Mouse (Mus musculus) heart, embryonic 11.5 days (tissue): ENCODE results near the gene Olfr251. TPM values are rescaled to one million over a fixed set of nuclear protein-coding genes. Genes with fewer than 3 reads are reported as not detected.
"Not testable (repeated sequence)": the region's sequence is repeated elsewhere in the genome, so short reads cannot be mapped to it uniquely, and the experiment has no call there.

Experiments used
- ATAC-seq: fragments of 200-750 bp; cut with Nextera tagmentation; replicated peaks from 2 replicates; pipeline ENCODE4 v1.8.0; 2017; ENCODE audit warnings: moderate library complexity; ENCODE audit not compliant: insufficient number of reproducible peaks, low FRiP score, low TSS enrichment
- H3K27ac ChIP-seq: fragments of 300-500 bp; sonication (generic); 2 replicates; pipeline ENCODE4 v1.5.1; 2014; ENCODE audit warnings: mild to moderate bottlenecking, low read depth, low read length
- H3K27me3 ChIP-seq: fragments of 300-500 bp; sonication (generic); 2 replicates; pipeline ENCODE4 v1.6.1; 2014; ENCODE audit warnings: mild to moderate bottlenecking, low read length, mixed read lengths; ENCODE audit not compliant: control insufficient read depth, insufficient read depth
- H3K36me3 ChIP-seq: fragments of 300-500 bp; sonication (generic); 2 replicates; pipeline ENCODE4 v1.6.1; 2014; ENCODE audit warnings: mild to moderate bottlenecking, low read length, moderate library complexity, mixed read lengths; ENCODE audit not compliant: control insufficient read depth, insufficient read depth
- H3K4me1 ChIP-seq: fragments of 300-500 bp; sonication (generic); 2 replicates; pipeline ENCODE4 v1.6.1; 2014; ENCODE audit warnings: low read length; ENCODE audit not compliant: control insufficient read depth, insufficient read depth
- H3K4me2 ChIP-seq: fragments of 300-500 bp; sonication (generic); 2 replicates; pipeline ENCODE4 v1.6.1; 2014; ENCODE audit warnings: mild to moderate bottlenecking, moderate library complexity
- H3K4me3 ChIP-seq: fragments of 300-500 bp; sonication (generic); 2 replicates; pipeline ENCODE4 v1.5.1; 2014; ENCODE audit warnings: low read depth, low read length
- H3K9ac ChIP-seq: fragments of 300-500 bp; sonication (generic); 2 replicates; pipeline ENCODE4 v1.6.1; 2014; ENCODE audit warnings: mild to moderate bottlenecking, low read depth, low read length, moderate library complexity
- H3K9me3 ChIP-seq: fragments of 300-500 bp; sonication (generic); replicated peaks from 2 replicates; pipeline ENCODE4 v1.6.1; 2016; ENCODE audit warnings: low read length; ENCODE audit not compliant: control insufficient read depth
- WGBS: fragments of 180-500 bp; shearing (Covaris S2); extraction: QIAGEN DNeasy Blood & Tissue Kit; methylation state at CpG from one replicate; pipeline ENCODE4 v1.1.7; 2014; ENCODE audit not compliant: insufficient replicate concordance; 5-methylcytosine and 5-hydroxymethylcytosine counted together
- polyA plus RNA-seq: library from polyadenylated mRNA; unstranded; fragments of >200 nt; fragmentation: Nextera tagmentation; extraction: Ambion mirVana; gene quantifications from 2 replicates; pipeline ENCODE4 v1.2.1, GENCODE M21; 2014

Olfr251 gene
- not detected in 2 replicates for polyA plus RNA-seq

- no peak for ATAC-seq
- H3K36me3 ChIP-seq = no peaks in the 10 kb centered on the region
- H3K4me1 ChIP-seq = no peaks in the 10 kb centered on the region
- no peak within 1 kb of the TSS for H3K4me3 ChIP-seq
- no peak within 1 kb of the TSS for H3K9ac ChIP-seq
- H3K27ac ChIP-seq = no peak within 1 kb of the TSS
- H3K4me2 ChIP-seq = no peak within 1 kb of the TSS
- H3K27me3 ChIP-seq = no peaks in the 10 kb centered on the region
- H3K9me3 ChIP-seq = no peaks in the 10 kb centered on the region
- WGBS = 66% methylated on average over 2 of the region's 2 CpGs
Measured at GRCm38 (mm10) chr9:38376786-38377185, at the start of gene Olfr251. TSS of gene Olfr251 (plus strand) at chr9:38377086.

GRCm38 (mm10) chr9:38328760-38329159, 48.1 kb upstream of the Olfr251 start, which contains the start of gene Olfr25:
TSS of gene Olfr25 (plus strand) at chr9:38329060.
- no peak within 1 kb of the TSS for H3K9ac ChIP-seq
- H3K4me2 ChIP-seq = no peak within 1 kb of the TSS
- H3K4me3 ChIP-seq = no peak within 1 kb of the TSS
- no peak within 1 kb of the TSS for H3K27ac ChIP-seq
- no peak for ATAC-seq
- H3K9me3 ChIP-seq = no peaks in the 10 kb centered on the region
- H3K27me3 ChIP-seq = no peaks in the 10 kb centered on the region
- H3K4me1 ChIP-seq = no peaks in the 10 kb centered on the region
- no peaks in the 10 kb centered on the region for H3K36me3 ChIP-seq
- 71% methylated on average over 3 of the region's 3 CpGs for WGBS

DNA sequence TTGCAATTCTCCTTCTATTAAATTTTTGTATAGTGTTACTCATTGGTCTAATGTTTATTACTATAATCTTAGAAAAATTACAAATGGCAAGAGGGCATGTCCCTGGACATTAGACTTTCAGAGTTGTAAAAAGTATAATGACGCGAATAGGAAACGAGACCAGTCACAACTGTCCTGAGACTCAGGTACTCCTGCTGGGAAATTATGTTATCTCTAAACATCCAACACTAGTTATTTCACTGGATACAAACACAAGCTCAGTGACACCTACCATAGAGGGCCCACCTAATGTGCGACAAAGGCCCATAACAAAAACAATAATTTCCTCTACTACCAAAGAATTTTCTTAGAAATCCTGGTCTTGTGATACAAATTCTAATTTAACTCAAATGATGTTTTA, 28.8 kb upstream of the Olfr251 start, which contains the start of gene Olfr898:
Gene Olfr898 (plus strand): TSS at position 301 of the 400 bp plus-strand sequence.
- Histone ChIP-seq H3K27me3 (no peaks in the 10 kb centered on the region), H3K9me3 (no peaks in the 10 kb centered on the region), H3K27ac (no peak within 1 kb of the TSS), H3K4me3 (no peak within 1 kb of the TSS), H3K9ac (no peak within 1 kb of the TSS), H3K36me3 (no peaks in the 10 kb centered on the region), H3K4me2 (no peak within 1 kb of the TSS), H3K4me1 (no peaks in the 10 kb centered on the region)
- ATAC-seq = no peak
- 88% methylated on average over 4 of the region's 4 CpGs for WGBS

DNA sequence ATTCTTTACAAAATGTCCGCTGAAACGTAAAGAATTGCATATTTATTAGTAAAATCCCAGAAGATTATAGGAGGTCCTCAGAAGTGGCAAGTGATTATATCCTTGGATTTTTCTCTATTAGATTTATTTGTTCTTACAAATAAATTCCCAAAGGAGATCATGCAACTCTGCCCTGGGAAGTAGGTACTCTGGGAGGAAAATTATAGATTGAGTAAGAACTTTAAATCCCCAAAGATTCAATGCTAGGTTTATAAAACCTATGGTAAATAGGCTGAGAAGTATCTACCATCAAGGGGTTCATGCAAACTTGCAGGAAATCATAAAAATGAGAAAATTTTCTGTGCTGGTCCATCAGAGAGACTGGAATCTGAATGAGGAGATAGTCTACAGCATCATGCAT, 10.3 kb upstream of the Olfr251 start, which contains the start of gene Olfr250:
Gene Olfr250 (plus strand): TSS at position 301 of the 400 bp plus-strand sequence.
- no peak within 1 kb of the TSS for H3K9ac ChIP-seq
- no peak within 1 kb of the TSS for H3K4me3 ChIP-seq
- no peak within 1 kb of the TSS for H3K4me2 ChIP-seq
- no peak for ATAC-seq
- WGBS = 89% methylated on average over 2 of the region's 2 CpGs
- no peaks in the 10 kb centered on the region for H3K36me3 ChIP-seq
- H3K27me3 ChIP-seq = no peaks in the 10 kb centered on the region
- H3K4me1 ChIP-seq = no peaks in the 10 kb centered on the region
- H3K27ac ChIP-seq = no peak within 1 kb of the TSS
- H3K9me3 ChIP-seq = no peaks in the 10 kb centered on the region

- ATAC-seq = no peak
- 73% methylated on average over 1 of the region's 1 CpGs for WGBS
- Histone ChIP-seq H3K4me1 (no peaks in the 10 kb centered on the region), H3K4me3 (no peak within 1 kb of the TSS), H3K27ac (no peak within 1 kb of the TSS), H3K27me3 (no peaks in the 10 kb centered on the region), H3K4me2 (no peak within 1 kb of the TSS), H3K9ac (no peak within 1 kb of the TSS), H3K9me3 (no peaks in the 10 kb centered on the region), H3K36me3 (no peaks in the 10 kb centered on the region)
Measured at GRCm38 (mm10) chr9:38401398-38401797, 24.5 kb downstream of the Olfr251 start, which contains the start of gene Olfr147. TSS of gene Olfr147 (plus strand) at chr9:38401698.

DNA sequence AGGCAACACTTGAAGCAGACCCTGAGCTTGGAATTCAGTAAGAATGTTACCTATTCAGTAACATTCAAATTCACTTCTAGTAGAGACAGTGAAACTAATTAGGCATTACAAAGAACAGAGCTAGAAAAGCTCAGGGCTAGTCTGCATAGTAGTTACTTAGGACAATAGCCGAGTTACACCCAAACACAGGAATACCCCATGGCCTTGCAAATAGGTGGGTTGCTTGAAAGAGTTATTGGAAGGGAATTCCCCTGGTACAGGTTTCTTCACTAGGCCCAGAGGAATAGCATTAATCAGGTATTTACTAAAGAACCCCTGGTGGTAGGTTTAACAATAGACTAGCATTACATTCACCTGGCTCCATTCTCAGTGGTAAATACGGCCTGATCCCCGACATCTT, 30.6 kb downstream of the Olfr251 start:
- H3K9me3 ChIP-seq, H3K9ac ChIP-seq, H3K27me3 ChIP-seq, ATAC-seq, H3K4me1 ChIP-seq, H3K4me3 ChIP-seq, H3K4me2 ChIP-seq, H3K27ac ChIP-seq, H3K36me3 ChIP-seq: not testable (repeated sequence)
- WGBS = 83% methylated on average over 3 of the region's 3 CpGs

- not testable (repeated sequence) for H3K4me1 ChIP-seq, H3K9me3 ChIP-seq, H3K36me3 ChIP-seq, H3K4me2 ChIP-seq, H3K27ac ChIP-seq, ATAC-seq, H3K9ac ChIP-seq, H3K27me3 ChIP-seq, H3K4me3 ChIP-seq
- 88% methylated on average over 14 of the region's 14 CpGs for WGBS
Measured at GRCm38 (mm10) chr9:38413502-38413901, 36.6 kb downstream of the Olfr251 start.

DNA sequence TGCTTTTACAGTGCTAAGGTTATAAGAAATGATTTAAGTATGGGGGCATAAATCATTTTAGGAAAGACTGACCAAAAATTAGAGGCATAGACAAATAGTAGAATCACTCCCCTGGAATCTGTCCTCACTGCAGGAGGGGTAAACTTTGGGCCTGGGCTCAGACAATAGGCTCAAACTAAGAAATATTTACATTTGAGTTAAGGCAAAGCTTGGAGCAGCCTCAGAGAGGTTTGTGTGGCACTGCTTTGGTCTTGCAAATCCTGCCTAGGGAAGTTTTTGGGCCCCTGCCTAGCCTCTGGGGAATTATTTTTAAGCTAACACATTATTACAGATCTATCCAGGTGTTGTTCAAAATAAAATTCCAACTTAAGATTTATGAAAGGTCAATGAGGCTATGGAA, 46.9 kb downstream of the Olfr251 start:
- Histone ChIP-seq H3K27ac (no peak overlapping the region), H3K4me1 (no peaks in the 10 kb centered on the region), H3K9me3 (no peaks in the 10 kb centered on the region), H3K36me3 (no peaks in the 10 kb centered on the region), H3K9ac (no peak overlapping the region), H3K4me2 (no peak overlapping the region), H3K4me3 (no peak overlapping the region), H3K27me3 (no peaks in the 10 kb centered on the region)
- no peak for ATAC-seq

- H3K27me3 ChIP-seq = no peaks in the 10 kb centered on the region
- H3K9me3 ChIP-seq = no peaks in the 10 kb centered on the region
- H3K4me2 ChIP-seq = no peak overlapping the region
- H3K36me3 ChIP-seq = no peaks in the 10 kb centered on the region
- H3K9ac ChIP-seq = no peak overlapping the region
- H3K27ac ChIP-seq = no peak overlapping the region
- WGBS = 66% methylated on average over 1 of the region's 1 CpGs
- ATAC-seq = no peak
- H3K4me1 ChIP-seq = no peaks in the 10 kb centered on the region
- H3K4me3 ChIP-seq = no peak overlapping the region
Measured at GRCm38 (mm10) chr9:38427026-38427425, 50.1 kb downstream of the Olfr251 start.
